Mouse (Mus musculus): ENCODE results near the gene Pakap.

DNA sequence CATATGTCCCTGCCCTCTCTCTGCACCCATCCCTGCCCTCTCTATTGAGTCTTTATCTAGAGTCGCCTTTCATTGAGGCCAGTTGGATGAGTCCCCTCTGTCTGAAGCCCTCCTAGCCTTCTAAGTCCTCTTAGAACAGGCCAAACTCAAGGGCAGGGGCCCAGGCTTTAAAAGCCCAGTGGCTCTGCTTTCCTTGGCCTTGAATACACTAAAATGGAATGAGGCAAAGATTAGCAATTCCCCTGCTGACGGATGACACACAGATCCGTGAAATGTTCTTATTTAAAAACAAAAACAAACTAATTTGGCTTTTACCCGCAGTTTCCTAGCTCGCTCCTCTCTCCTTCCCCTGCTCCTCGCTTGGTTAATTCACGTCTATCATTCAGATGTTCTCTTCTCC lies 194.4 kb downstream of the Pakap start:
- no peak for TF ChIP-seq CTCF (IDR thresholded peaks at IDR 0.05; ENCODE audit: control insufficient read depth, insufficient read depth, insufficient read length)
- no peak for TF ChIP-seq MAX (IDR thresholded peaks at IDR 0.05)
- TF ChIP-seq CEBPB (IDR thresholded peaks at IDR 0.05; ENCODE audit: low read depth), result no peak
- TF ChIP-seq USF1 (IDR thresholded peaks at IDR 0.05; ENCODE audit: low read depth), result no peak
